Mouse (Mus musculus) hindbrain, embryonic 11.5 days (tissue): ENCODE measurements around the gene Gpr55. TPM values are rescaled to one million over a fixed set of nuclear protein-coding genes. Genes with fewer than 3 reads are reported as not detected.

ENCODE experiments used
- ATAC-seq: fragments of 200-750 bp; cut with Nextera tagmentation; 2 replicates; pipeline ENCODE4 v1.8.0; 2017; ENCODE audit warnings: mild to moderate bottlenecking, moderate TSS enrichment, moderate library complexity; ENCODE audit not compliant: low FRiP score
- DNase-seq: peaks from one replicate; pipeline ENCODE4 v3.0.0-alpha.2; 2015; ENCODE audit warnings: low spot score
- H3K27ac ChIP-seq: fragments of 300-500 bp; sonication (generic); 2 replicates; pipeline ENCODE4 v1.5.1; 2014; ENCODE audit warnings: mild to moderate bottlenecking, low read depth, low read length
- H3K27me3 ChIP-seq: fragments of 300-500 bp; sonication (generic); 2 replicates; pipeline ENCODE4 v1.6.1; 2014; ENCODE audit warnings: mild to moderate bottlenecking, low read length, moderate library complexity, mixed read lengths; ENCODE audit not compliant: control insufficient read depth, insufficient read depth
- H3K36me3 ChIP-seq: fragments of 300-500 bp; sonication (generic); 2 replicates; pipeline ENCODE4 v1.6.1; 2014; ENCODE audit warnings: mild to moderate bottlenecking, low read length, moderate library complexity, mixed read lengths; ENCODE audit not compliant: control insufficient read depth, insufficient read depth
- H3K4me1 ChIP-seq: fragments of 300-500 bp; sonication (generic); replicated peaks from 2 replicates; pipeline ENCODE4 v1.6.1; 2014; ENCODE audit warnings: low read length, mixed read lengths; ENCODE audit not compliant: control insufficient read depth, insufficient read depth
- H3K4me2 ChIP-seq: fragments of 300-500 bp; sonication (generic); replicated peaks from 2 replicates; pipeline ENCODE4 v1.6.1; 2014; ENCODE audit warnings: mild to moderate bottlenecking, low read depth, low read length
- H3K4me3 ChIP-seq: fragments of 300-500 bp; sonication (generic); 2 replicates; pipeline ENCODE4 v1.5.1; 2014; ENCODE audit warnings: low read depth, low read length
- H3K9ac ChIP-seq: fragments of 300-500 bp; sonication (generic); 2 replicates; pipeline ENCODE4 v1.6.1; 2014; ENCODE audit warnings: low read depth, low read length
- H3K9me3 ChIP-seq: fragments of 300-500 bp; sonication (generic); 2 replicates; pipeline ENCODE4 v1.6.1; 2016; ENCODE audit warnings: low read length; ENCODE audit not compliant: control insufficient read depth
- WGBS: fragments of 180-500 bp; shearing (Covaris S2); extraction: QIAGEN DNeasy Blood & Tissue Kit; methylation state at CpG from one replicate; pipeline ENCODE4 v1.1.7; 2014; 5-methylcytosine and 5-hydroxymethylcytosine counted together
- polyA plus RNA-seq: library from polyadenylated mRNA; unstranded; fragments of >200 nt; fragmentation: Nextera tagmentation; extraction: Ambion mirVana; gene quantifications from 2 replicates; pipeline ENCODE4 v1.2.1, GENCODE M21; 2014

Gene Gpr55
- polyA plus RNA-seq, 1 experiment from 2014 or later = 0.08 TPM

- Histone ChIP-seq H3K36me3 (no peaks in the 10 kb centered on the region), H3K27me3 (no peaks in the 10 kb centered on the region)
These were observed 11.6 kb downstream of the Gpr55 start for GRCm38 (mm10) chr1:85949085-85949684.

GRCm38 (mm10) chr1:85942318-85942717 is 18.5 kb downstream of the Gpr55 start:
- H3K4me2 ChIP-seq = no peak overlapping the region
- H3K4me3 ChIP-seq = no peak overlapping the region
- H3K4me1 ChIP-seq = no peaks in the 10 kb centered on the region
- 88% methylated on average over 8 of the region's 8 CpGs for WGBS
- no peak overlapping the region for H3K9ac ChIP-seq
- H3K27me3 ChIP-seq = no peaks in the 10 kb centered on the region
- no peak for ATAC-seq
- H3K27ac ChIP-seq = no peak overlapping the region
- no peaks in the 10 kb centered on the region for H3K36me3 ChIP-seq
- H3K9me3 ChIP-seq = no peaks in the 10 kb centered on the region
- DNase-seq = no peak

More at GRCm38 (mm10) chr1:85949085-85949684, 11.6 kb downstream of the Gpr55 start:
- no peak for DNase-seq
- no peak for ATAC-seq
- no peaks in the 10 kb centered on the region for H3K9me3 ChIP-seq
- H3K9ac ChIP-seq = no peak overlapping the region
- H3K4me3 ChIP-seq = no peak overlapping the region
- H3K4me2 ChIP-seq = no peak overlapping the region
- H3K27ac ChIP-seq = no peak overlapping the region
- WGBS = 87% methylated on average over 2 of the region's 2 CpGs
- no peaks in the 10 kb centered on the region for H3K4me1 ChIP-seq

DNA sequence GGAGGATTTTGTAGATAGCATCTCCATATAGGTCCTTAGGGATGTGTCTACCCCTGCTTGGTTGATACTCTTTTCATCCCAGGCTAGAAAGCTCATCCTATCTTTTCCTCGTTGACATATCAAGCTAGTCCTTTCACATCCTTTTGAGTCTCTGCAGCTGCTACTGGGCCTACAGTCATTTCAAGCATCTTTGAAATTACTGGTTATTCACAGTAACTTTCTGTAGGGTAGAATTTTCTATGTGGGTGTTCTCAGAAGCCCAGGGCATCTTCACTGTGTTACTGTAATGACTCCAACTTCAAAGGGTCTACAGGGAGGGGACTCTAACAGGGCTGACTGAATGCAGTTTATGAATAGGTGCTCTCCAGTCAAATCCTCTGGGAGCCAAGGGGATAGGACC is 23.5 kb downstream of the Gpr55 start:
- DNase-seq = no peak
- Histone ChIP-seq H3K36me3 (no peaks in the 10 kb centered on the region), H3K27me3 (no peaks in the 10 kb centered on the region), H3K4me3 (no peak overlapping the region), H3K9ac (no peak overlapping the region), H3K27ac (no peak overlapping the region), H3K4me2 (no peak overlapping the region), H3K9me3 (no peaks in the 10 kb centered on the region), H3K4me1 (peaks cover 7% of the 10 kb centered on the region)
- WGBS = 80% methylated on average over 1 of the region's 1 CpGs
- no peak for ATAC-seq

DNA sequence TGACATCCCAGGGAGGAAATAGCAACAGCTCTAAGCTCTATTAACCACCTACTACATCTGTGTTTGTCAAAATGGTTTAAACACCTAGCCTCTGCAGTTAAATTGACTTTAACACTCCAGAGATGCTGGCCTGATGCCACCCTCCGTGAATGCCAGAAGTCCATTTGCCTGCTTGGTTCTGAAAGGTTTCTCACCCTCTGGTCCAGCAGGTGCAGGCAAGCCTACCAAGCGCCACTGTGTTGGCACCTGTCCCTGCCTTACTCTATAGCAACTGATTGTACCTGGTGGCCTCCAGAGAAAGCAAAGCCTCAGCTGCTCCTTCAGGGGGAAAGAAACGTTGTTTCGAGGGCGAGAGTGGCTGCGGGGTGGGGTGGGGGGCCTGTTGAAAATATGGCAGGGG is 24.5 kb downstream of the Gpr55 start:
- no peak overlapping the region for H3K9ac ChIP-seq

DNA sequence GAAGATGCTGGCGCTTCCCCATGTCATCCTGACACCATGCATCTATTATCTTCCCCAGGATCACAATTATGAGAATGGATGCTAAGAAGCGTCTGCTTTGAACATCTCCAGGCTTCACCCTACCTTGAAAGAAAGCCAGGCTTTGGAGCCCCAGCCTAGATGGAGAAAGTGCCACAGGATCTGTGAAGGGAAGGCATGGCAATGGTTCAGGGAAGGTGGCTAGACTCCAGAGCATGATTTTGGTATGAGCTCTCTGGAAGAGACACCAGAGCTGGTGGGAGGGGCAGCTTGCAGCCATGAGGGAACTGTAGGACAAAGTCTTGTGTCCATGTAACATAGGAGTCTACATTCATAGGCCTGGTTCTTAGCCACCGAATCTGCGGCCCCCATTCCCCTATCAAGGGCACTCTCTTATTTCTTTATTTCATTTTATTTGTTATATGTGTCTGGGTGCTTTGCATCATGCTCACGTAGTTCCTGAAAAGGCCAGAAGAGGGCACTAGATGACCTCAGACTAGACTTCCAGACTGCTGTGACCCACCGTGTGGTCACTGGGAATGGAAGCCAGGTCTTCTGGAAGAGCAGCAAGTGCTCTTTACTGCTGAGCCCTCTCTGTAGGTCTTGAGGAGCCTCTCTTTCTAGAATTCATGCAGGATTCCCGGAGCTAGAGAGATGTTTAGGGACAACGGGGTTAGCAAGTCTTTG is 25.5 kb downstream of the Gpr55 start:
- Histone ChIP-seq H3K27me3 (no peaks in the 10 kb centered on the region), H3K9me3 (no peaks in the 10 kb centered on the region), H3K4me2 (no peak overlapping the region), H3K9ac (no peak overlapping the region), H3K27ac (no peak overlapping the region), H3K4me1 (peaks cover 7% of the 10 kb centered on the region), H3K4me3 (no peak overlapping the region), H3K36me3 (no peaks in the 10 kb centered on the region)
- 52% methylated on average over 8 of the region's 8 CpGs for WGBS
- DNase-seq = peak; percentile 69
- no peak for ATAC-seq

More for the DNA sequence above, 24.5 kb downstream of the Gpr55 start:
- Histone ChIP-seq H3K27ac (no peak overlapping the region), H3K4me3 (no peak overlapping the region), H3K4me2 (no peak overlapping the region), H3K36me3 (no peaks in the 10 kb centered on the region), H3K27me3 (no peaks in the 10 kb centered on the region), H3K9me3 (no peaks in the 10 kb centered on the region), H3K4me1 (peaks cover 7% of the 10 kb centered on the region)
- WGBS = 73% methylated on average over 6 of the region's 6 CpGs
- ATAC-seq = no peak
- DNase-seq = no peak

DNA sequence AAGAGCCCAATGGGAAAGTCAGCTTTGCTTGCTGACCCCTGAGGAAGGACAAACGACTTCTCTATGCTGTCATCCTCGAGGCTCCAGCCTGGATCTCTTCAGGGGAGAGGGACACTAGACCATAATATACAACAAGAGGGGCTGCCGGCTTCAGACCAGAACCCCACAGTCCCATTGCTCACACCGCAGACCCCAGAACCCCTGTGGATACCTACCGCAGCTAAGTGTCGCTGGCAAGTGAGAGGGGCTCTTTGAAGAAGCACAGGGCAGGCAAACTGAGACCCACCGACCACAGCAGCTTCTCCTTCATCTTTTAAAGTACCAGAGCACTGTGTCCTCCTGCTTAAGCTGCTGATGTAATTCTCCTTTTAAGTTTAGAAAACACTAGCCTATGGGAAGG is 26.2 kb downstream of the Gpr55 start:
- WGBS = 7% methylated on average over 7 of the region's 7 CpGs
- peak; percentile 6; the same call in 1 of the 2 replicates for ATAC-seq

DNA sequence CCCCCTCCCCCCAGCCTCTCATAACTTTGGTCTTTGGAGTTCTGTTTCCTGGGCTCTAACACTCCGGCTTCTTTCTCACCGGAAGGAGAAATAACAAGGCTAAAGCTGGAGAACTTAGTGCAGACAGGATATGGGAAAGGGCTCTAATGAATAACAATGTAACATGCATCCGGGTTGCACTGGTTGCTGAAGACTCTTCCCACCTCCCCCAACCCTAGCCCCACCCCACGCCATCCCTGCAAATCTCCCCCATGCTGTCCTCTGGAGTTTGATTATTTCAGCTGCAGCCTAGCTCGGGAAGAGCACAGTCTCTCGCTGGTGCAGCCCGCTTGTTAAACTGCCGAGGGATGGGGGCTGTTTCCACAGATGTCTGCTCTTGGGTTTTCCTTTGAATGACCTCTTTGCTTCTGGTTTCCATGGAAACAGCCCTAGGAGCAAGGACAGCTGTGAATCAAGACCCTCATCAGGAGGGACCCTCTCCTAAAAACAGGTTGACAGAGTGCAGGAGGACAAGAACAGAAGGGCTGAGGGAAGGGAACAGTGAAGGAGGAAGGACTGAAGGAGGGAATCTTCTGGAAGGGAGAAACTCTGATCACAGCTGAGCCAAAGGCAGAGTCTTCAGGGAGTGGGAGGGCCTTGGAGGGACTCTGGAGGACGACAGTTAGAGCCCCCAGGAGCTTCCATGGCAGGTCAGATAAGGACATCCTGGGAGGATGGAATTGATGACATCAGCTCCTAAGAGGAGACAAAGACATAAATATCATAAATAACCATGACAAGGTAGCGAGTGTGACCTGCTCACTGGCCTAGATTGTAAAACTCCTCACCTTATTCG is 27.0 kb downstream of the Gpr55 start:
- H3K4me3 ChIP-seq = no peak overlapping the region
- peak overlapping the region; percentile 25 for H3K27ac ChIP-seq
- WGBS = 12% methylated on average over 11 of the region's 11 CpGs

More for the DNA sequence above, 26.2 kb downstream of the Gpr55 start:
- Histone ChIP-seq H3K27ac (no peak overlapping the region), H3K4me2 (no peak overlapping the region), H3K9me3 (no peaks in the 10 kb centered on the region), H3K9ac (no peak overlapping the region), H3K4me3 (no peak overlapping the region), H3K27me3 (no peaks in the 10 kb centered on the region), H3K4me1 (peaks cover 7% of the 10 kb centered on the region), H3K36me3 (no peaks in the 10 kb centered on the region)
- no peak for DNase-seq

GRCm38 (mm10) chr1:85933226-85933625 is 27.6 kb downstream of the Gpr55 start:
- Histone ChIP-seq H3K9ac (no peak overlapping the region), H3K4me2 (peak overlapping the region; percentile 28), H3K4me1 (peaks cover 10% of the 10 kb centered on the region), H3K9me3 (no peaks in the 10 kb centered on the region), H3K36me3 (no peaks in the 10 kb centered on the region), H3K27ac (peak overlapping the region; percentile 25; the same call in 1 of the 2 replicates), H3K27me3 (no peaks in the 10 kb centered on the region), H3K4me3 (no peak overlapping the region)
- DNase-seq = no peak
- 17% methylated on average over 7 of the region's 7 CpGs for WGBS
- ATAC-seq = peak; percentile 43; the same call in 1 of the 2 replicates

More for the DNA sequence above, 27.0 kb downstream of the Gpr55 start:
- Histone ChIP-seq H3K4me2 (peak overlapping the region; percentile 28), H3K9ac (0 out of 2 replicates have a peak overlapping the region, but pooled peaks have one; percentile 23), H3K9me3 (no peaks in the 10 kb centered on the region), H3K4me1 (peaks cover 7% of the 10 kb centered on the region), H3K27me3 (no peaks in the 10 kb centered on the region), H3K36me3 (no peaks in the 10 kb centered on the region)
- DNase-seq (peak; percentile 53), ATAC-seq (peak; percentile 64)
